Mouse (Mus musculus) kidney, adult 2 months (tissue): ENCODE data around the gene 1700088E04Rik.

Source experiments
- CTCF ChIP-seq: fragments of 200-500 bp; conservative IDR thresholded peaks from 2 replicates; pipeline ENCODE4 v1.5.1; 2011; ENCODE audit warnings: low read depth, mild to moderate bottlenecking, control low read depth, low read length, moderate library complexity, mixed read lengths; ENCODE audit not compliant: insufficient read depth, insufficient read length
- POLR2A ChIP-seq: fragments of 200-500 bp; IDR thresholded peaks from one replicate; pipeline ENCODE4 v1.6.1; 2011; ENCODE audit warnings: low read depth, low read length, control low read depth

- TF ChIP-seq POLR2A = no peak
- TF ChIP-seq CTCF = no peak
Measured at GRCm38 (mm10) chr15:79143316-79143715, 2.3 kb upstream of the 1700088E04Rik start.
